Mouse (Mus musculus): ENCODE measurements around the gene Neurod2. TPM values are rescaled to one million over a fixed set of nuclear protein-coding genes. Genes with fewer than 3 reads are reported as not detected.

Neurod2 gene
- total RNA-seq, 4 experiments from 2014 or later: 54.9 to 63.3 (median 60.4) TPM

GRCm38 (mm10) chr11:98319120-98319519 is 10.3 kb downstream of the Neurod2 start:
- no peak for DNase-seq (ENCODE audit: low spot score in 2 of 2)

GRCm38 (mm10) chr11:98318421-98319116 is 10.9 kb downstream of the Neurod2 start:
- no peak for DNase-seq (ENCODE audit: low spot score in 2 of 2)

GRCm38 (mm10) chr11:98317479-98317878 is 12.0 kb downstream of the Neurod2 start:
- DNase-seq (ENCODE audit: low spot score in 2 of 2): no peak

- DNase-seq (ENCODE audit: low spot score in 2 of 2): peak in 1 of 2 experiments; percentile 78
Observed at GRCm38 (mm10) chr11:98313790-98314323, 15.6 kb downstream of the Neurod2 start.

- no peak for DNase-seq (ENCODE audit: low spot score in 2 of 2)
Observed at GRCm38 (mm10) chr11:98298484-98299205, 30.8 kb downstream of the Neurod2 start.

- DNase-seq (ENCODE audit: low spot score in 2 of 2): no peak
Observed at GRCm38 (mm10) chr11:98297778-98298177, 31.7 kb downstream of the Neurod2 start.

- no peak for DNase-seq (ENCODE audit: low spot score in 2 of 2)
Observed at GRCm38 (mm10) chr11:98296916-98297315, 32.5 kb downstream of the Neurod2 start.

- no peak for DNase-seq (ENCODE audit: low spot score in 2 of 2)
Observed at GRCm38 (mm10) chr11:98296277-98296676, 33.2 kb downstream of the Neurod2 start.

- no peak for DNase-seq (ENCODE audit: low spot score in 2 of 2)
Observed at GRCm38 (mm10) chr11:98295013-98295585, 34.3 kb downstream of the Neurod2 start.

GRCm38 (mm10) chr11:98294188-98295012 is 35.0 kb downstream of the Neurod2 start:
- peak; percentile 54 to 66 for DNase-seq (ENCODE audit: low spot score in 2 of 2)

- no peak for DNase-seq (ENCODE audit: low spot score in 2 of 2)
Observed at GRCm38 (mm10) chr11:98293070-98293469, 36.4 kb downstream of the Neurod2 start.

GRCm38 (mm10) chr11:98290906-98291305 is 38.5 kb downstream of the Neurod2 start:
- no peak for DNase-seq (ENCODE audit: low spot score in 2 of 2)

- DNase-seq (ENCODE audit: low spot score in 2 of 2): no peak
Observed at GRCm38 (mm10) chr11:98289873-98290272, 39.6 kb downstream of the Neurod2 start.

- DNase-seq (ENCODE audit: low spot score in 2 of 2): no peak
Observed at GRCm38 (mm10) chr11:98287961-98288360, 41.5 kb downstream of the Neurod2 start.

- DNase-seq (ENCODE audit: low spot score in 2 of 2): no peak
Observed at GRCm38 (mm10) chr11:98287531-98287930, 41.9 kb downstream of the Neurod2 start.

- no peak for DNase-seq (ENCODE audit: low spot score in 2 of 2)
Observed at GRCm38 (mm10) chr11:98285368-98285767, 44.1 kb downstream of the Neurod2 start.

GRCm38 (mm10) chr11:98284230-98284629 is 45.2 kb downstream of the Neurod2 start:
- peak; percentile 45 to 58 for DNase-seq (ENCODE audit: low spot score in 2 of 2)

- no peak for DNase-seq (ENCODE audit: low spot score in 2 of 2)
Observed at GRCm38 (mm10) chr11:98283740-98284139, 45.7 kb downstream of the Neurod2 start.
